Mouse (Mus musculus) cerebellum, postnatal 14 days (tissue): ENCODE measurements around the gene C130032M10Rik.

Experiments
- DNase-seq, 2 experiments: peaks; one replicate each; pipeline ENCODE4 v3.0.0; 2021; ENCODE audit warnings: mixed read lengths in 2 of 2

The C130032M10Rik gene

GRCm38 (mm10) chr9:114549117-114549516 is 33.6 kb downstream of the C130032M10Rik start:
- no peak for DNase-seq

DNA sequence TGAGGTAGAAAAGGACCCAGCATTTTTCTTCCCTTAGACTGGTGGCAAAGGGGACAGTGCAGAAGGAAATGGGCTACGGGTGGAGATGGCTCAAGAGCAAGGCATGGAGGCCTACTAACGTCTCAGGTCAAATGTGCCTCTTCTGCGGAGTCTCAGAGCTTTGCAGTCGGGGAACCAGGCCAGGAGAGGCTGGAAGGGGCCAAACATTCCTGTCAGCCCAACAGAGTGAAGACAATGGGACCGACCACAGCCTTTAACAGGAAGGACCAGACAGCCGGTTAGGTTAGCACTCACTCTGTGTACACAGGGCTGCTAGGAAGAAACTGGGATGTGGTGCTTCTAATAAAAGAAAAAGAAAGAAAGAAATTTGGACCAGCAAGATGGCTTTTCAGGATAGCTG is 34.5 kb downstream of the C130032M10Rik start:
- no peak for DNase-seq

GRCm38 (mm10) chr9:114553828-114554227 is 38.3 kb downstream of the C130032M10Rik start:
- no peak for DNase-seq

DNA sequence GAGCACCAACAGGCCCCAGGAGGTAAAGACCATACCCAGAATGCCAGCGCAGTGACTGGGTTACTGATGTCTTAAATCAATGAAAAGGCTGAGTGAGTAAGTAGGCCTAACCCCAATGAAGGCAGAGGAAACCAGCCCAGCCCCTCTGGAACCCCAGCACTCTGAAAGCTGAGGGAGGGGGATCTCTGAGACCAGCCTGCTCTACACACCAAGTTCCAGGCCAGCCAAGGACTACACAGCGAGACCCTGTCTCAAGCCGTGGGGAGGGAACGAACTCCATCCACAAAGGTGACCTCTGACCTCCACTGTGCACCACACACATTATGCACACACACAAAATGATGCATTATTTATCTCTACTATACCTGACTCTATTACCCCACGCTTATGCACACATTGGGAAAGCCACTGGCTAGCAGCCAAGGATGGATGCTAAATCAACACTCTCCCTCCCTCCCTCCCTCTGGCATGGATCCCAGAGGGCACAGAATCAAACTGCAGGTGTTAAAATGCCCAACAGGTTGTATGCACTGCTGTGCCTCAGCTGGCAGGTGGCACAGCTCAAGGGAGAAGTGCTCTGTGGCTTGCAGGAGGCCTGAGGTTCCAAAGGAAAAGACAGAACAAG is 39.0 kb downstream of the C130032M10Rik start:
- DNase-seq = peak in 1 of 2 experiments; percentile 29

- DNase-seq = no peak
These were observed 40.9 kb downstream of the C130032M10Rik start for GRCm38 (mm10) chr9:114556276-114556855.

- DNase-seq = no peak
These were observed 41.6 kb downstream of the C130032M10Rik start for GRCm38 (mm10) chr9:114557086-114557485.

DNA sequence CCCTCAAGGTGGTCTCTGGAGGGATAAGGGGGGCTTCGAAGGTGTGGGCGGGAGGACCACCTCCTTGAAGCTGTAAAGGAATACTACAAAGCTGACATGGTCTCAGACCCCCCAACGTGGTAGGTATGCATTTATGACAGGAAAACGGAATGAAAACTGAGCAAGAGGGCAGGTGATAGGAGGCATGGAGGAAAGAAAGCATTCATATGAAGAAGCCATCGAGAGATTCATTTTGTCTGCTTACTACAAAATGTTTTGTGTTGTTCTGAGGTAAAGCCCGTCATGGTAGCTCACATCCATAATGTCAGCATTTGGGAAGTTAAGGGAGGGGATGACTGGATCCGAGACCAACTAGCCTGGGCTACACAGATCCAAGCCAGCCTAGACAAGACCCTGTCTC is 44.6 kb downstream of the C130032M10Rik start:
- DNase-seq = no peak

DNA sequence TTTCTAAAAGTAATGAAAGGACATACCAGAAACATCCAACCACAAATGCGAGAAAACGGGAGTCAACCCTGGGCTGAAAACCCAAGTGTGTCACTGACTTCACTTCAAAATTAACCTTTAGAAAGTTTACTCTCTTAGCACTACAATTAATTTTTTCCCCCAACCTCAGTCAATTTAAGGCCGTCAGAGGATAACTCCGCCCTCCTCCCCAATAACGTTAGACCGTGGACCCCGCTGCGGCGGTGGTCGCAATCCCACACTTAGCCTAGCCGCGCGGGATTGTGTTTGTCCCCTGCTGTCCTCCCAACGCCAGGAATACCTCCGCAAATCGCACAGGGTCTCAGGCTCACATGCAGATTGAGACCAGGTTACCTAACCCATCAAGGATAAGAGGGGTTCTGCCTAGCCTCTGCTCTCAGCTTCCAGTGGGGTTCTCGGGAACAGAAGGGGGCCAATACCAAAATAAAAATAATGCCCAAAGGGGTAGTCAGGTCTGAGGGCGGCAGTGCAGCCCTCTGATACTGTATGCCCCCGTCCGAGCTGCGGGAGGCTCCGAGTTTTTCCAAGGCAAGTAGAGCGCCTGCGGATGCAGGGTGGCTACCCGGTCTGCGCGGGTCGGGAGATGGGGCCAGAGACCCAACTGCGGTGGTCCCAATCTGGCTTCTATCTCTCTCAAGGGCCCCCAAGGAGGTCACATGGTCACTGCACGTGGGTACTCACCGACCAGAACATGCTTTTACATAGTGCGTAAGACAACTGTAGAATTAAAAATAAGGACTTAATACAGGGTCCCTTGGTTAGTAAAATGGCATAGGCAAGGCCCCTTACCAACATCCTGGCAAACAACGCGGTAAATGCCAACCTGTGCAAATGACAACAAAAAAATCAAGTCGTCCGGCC is 45.5 kb downstream of the C130032M10Rik start:
- no peak for DNase-seq

GRCm38 (mm10) chr9:114561671-114561971 is 46.1 kb downstream of the C130032M10Rik start:
- no peak for DNase-seq

- no peak for DNase-seq
These were observed 46.8 kb downstream of the C130032M10Rik start for GRCm38 (mm10) chr9:114562031-114562918.

DNA sequence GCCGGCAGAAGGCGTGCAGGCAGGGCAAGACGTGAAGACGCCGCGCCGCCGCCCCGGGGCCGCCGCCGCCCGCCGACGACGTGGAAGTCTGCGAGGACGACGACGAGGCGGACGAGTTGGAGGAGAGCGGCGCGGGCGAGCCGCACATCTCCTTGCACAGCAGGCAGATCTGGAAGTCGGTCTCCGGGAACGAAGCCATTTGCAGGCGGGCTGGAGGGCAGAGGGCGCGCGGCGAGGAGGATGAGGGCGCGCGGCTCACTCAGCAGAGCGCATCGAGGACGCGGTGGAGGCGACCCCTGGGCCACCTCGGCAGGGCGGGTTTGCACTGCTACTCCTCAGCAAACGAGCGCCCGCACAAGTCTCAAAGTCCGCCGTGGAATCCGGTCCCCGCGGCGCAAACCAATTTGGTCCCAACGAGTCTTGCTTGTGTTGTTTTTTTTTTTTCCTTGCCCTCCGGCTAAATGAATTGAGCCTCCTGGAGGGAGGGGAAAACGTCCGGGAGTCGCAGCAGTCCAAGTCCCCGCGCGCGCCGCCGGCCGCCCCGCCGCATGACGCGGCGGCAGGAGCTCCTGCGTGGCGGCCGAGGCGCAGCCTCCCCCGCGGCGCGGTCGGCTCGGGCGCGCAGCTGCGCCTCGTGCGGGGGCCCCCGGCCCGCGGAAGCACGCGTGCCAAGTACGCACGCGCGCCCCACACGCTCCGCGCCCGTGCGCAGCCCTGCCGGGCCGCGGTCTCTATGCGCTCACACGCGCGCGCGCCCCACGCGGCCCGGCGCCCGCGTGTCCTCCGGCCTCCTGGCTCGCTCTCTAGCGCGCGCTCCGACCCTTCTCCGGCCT is 47.6 kb downstream of the C130032M10Rik start:
- no peak for DNase-seq

DNA sequence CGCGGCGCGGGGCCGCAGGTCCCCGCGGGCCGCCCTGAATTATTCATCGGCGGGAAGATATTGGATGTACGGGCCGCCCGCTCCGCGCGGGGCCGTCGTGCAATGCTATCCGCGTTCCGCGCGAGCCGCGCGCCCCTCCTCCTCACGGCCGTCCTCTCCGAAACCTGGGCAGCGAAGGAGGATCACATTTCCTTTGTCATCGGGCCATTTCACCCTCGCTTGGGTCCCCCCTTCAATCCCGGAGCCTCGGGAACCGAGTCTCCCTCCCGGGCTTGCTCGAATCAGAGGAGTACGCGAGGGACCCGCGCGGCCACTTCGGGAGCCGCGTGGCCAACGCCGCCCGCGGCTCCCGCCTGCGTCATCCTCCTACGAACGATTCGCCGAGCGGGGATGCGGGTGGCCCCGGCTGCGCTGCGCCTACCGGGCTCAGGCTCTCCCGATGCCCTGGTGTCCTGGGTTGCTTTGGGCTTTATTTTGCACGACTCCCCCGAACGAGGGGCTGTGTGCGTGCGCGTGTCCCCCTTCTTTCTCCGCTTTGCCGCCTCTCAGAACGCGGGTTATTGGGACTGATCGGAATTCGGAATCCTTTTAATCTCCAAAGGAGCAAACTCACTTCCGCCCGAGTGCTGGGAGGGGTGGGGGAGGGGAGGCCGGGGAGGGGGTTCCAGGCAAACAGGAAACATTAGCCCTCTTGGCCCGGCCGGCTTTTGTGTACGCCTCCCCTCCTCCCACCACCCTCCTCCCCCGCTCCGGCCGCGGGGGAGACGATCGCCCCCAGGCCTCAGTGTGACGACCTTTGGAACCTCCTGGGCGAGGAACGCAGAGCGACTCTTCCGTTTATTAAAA is 48.5 kb downstream of the C130032M10Rik start, which contains the start of gene Trim71:
Gene Trim71, minus strand, starts transcription at position 609 of the 846 bp plus-strand sequence.
- DNase-seq = no peak

- DNase-seq = no peak
These were observed 49.2 kb downstream of the C130032M10Rik start for GRCm38 (mm10) chr9:114564667-114565066.
